Mouse (Mus musculus) G1E (cell line): ENCODE data around the gene Samd7. TPM values are rescaled to one million over a fixed set of nuclear protein-coding genes. Genes with fewer than 3 reads are reported as not detected.

Source experiments
- ATAC-seq: 2 replicates; pipeline ENCODE4 v1.8.0; 2016; ENCODE audit warnings: mild to moderate bottlenecking; ENCODE audit not compliant: insufficient number of reproducible peaks, poor library complexity, low FRiP score, severe bottlenecking; ENCODE audit errors: extremely low read depth
- DNase-seq: peaks from one replicate; pipeline ENCODE4 v3.0.0; 2012; ENCODE audit warnings: low spot score
- H3K27me3 ChIP-seq: 2 replicates; pipeline ENCODE4 v1.6.1; 2012; ENCODE audit warnings: mild to moderate bottlenecking, low read length, inconsistent platforms; ENCODE audit not compliant: insufficient read depth
- H3K36me3 ChIP-seq: replicated peaks from 2 replicates; pipeline ENCODE3; 2012; ENCODE audit warnings: mild to moderate bottlenecking, inconsistent platforms
- H3K4me1 ChIP-seq: 2 replicates; pipeline ENCODE4 v1.6.1; 2012; ENCODE audit warnings: low read depth, low read length, inconsistent platforms, mixed read lengths; ENCODE audit not compliant: insufficient read depth
- H3K4me3 ChIP-seq: 2 replicates; pipeline ENCODE4 v1.5.1; 2012; ENCODE audit warnings: low read depth, mild to moderate bottlenecking, inconsistent platforms, low read length, moderate library complexity, mixed read lengths
- H3K9me3 ChIP-seq: replicated peaks from 2 replicates; pipeline ENCODE4 v1.6.1; 2012; ENCODE audit warnings: inconsistent platforms
- CTCF ChIP-seq: IDR thresholded peaks from 2 replicates; pipeline ENCODE4 v1.5.1; 2012; ENCODE audit warnings: low read depth, low read length, inconsistent platforms, mixed read lengths
- GATA1 ChIP-seq: IDR thresholded peaks from 2 replicates; pipeline ENCODE4 v1.6.1; 2012; ENCODE audit warnings: borderline replicate concordance, low read length, inconsistent platforms, mixed read lengths
- GATA2 ChIP-seq: IDR thresholded peaks from 2 replicates; pipeline ENCODE4 v1.6.1; 2012; ENCODE audit warnings: low read depth, low read length, inconsistent platforms, borderline replicate concordance
- POLR2AphosphoS5 ChIP-seq: IDR thresholded peaks from 2 replicates; pipeline ENCODE4 v1.6.1; 2012; ENCODE audit warnings: low read depth, low read length, inconsistent platforms; ENCODE audit not compliant: insufficient replicate concordance
- TAL1 ChIP-seq: conservative IDR thresholded peaks from 2 replicates; pipeline ENCODE4 v1.6.1; 2012; ENCODE audit warnings: low read depth, low read length, inconsistent platforms, mixed read lengths
- polyA plus RNA-seq: library from polyadenylated mRNA; stranded (reverse); fragments of >175 nt; gene quantifications from 2 replicates; pipeline ENCODE4 v1.2.3, GENCODE M21; 2012
- total RNA-seq, 2 experiments: library from RNA; stranded (forward) in 1 of 2; stranded (reverse) in 1 of 2; fragments of 200-1000 nt in 1 of 2; fragments of >200 nt in 1 of 2; fragmentation: Nextera tagmentation in 1 of 2; gene quantifications; 2 replicates each; pipeline ENCODE4 v1.2.3; 2014 to 2017

Samd7 gene
- total and polyA plus RNA-seq, 3 experiments: 0.16 TPM; not detected in 2

DNA sequence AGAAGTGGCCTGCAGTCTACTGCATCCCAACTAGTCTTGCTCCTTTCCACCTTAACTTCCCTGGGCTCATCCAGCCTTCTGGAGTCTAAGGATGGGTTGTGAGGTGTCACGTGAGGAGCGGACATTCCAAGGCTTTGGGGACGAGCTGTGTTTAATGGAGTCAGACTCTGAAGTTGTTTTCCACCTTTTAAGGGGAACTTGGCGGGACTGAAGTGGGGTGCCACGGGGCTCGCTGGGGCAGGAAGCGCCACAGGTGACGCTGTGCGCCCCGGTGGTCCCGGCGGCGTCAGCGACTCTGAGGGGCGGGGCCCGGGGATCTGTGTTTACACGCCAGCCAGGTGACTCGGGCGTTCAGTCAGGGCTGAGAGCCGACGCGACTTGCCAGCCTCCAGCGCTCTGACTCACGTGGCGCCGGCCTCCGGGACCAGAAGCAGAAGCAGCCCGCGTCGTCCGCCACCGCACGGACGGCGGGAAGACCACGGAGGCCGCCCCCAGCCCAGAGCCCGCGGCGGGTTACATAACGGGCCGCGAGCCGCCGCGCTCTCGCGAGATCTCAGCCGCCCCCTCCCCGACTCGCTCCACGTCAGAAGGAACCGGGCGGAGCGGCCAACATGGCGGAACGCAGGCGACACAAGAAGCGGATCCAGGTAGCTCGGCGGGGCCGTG is 46.8 kb downstream of the Samd7 start, which contains the start of gene Sec62:
Gene Sec62, plus strand, starts transcription at position 139 of the 666 bp plus-strand sequence.
- Histone ChIP-seq H3K4me3 (peak within 1 kb of the TSS; percentile 96), H3K27me3 (no peaks in the 10 kb centered on the region), H3K4me1 (peaks cover 20% of the 10 kb centered on the region), H3K36me3 (peaks cover 5% of the 10 kb centered on the region), H3K9me3 (no peaks in the 10 kb centered on the region)
- DNase-seq: peak; percentile 89
- TF ChIP-seq POLR2AphosphoS5 (no peak), GATA1 (no peak), CTCF (no peak), TAL1 (no peak), GATA2 (no peak)
- ATAC-seq: peak; percentile 73

DNA sequence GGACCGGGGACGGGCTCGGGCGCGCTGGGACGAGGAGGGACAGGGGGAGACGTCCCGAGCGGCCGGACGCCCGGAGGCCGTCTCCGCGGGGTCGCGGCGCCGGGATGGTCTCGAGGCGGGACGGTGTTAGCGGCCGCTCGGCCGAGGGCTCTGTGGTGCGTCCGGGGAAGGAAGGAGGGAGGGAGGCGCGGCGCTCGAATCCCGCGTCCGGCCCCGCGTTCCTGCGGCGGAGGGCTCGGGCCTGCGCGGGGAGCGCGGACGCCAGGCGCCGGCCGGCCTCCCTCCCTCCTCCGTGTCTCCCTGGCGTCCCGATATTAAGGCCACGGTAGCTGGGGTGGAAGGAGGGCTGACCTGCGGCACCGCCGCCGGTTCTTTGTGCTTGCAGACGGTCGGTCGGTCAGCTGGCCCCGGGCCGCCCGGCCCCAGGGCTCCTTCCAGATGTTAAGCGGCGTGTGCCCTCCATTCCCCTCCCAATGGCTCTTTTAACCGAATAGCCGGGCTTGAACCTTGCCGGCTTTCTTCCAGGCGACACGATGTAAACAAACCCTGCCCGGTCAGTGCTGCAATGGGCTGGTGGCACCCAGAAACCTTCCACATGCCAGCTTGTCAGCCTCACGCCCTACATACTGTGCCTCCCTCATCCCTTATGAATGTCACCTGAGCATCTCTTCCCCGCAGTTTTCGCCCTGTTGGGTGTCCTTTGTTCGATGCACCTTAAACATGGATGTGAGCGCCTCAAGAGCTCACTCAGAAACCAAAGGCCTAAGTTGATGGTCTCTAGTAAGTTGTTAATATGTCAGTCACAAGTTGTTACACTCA is 47.5 kb downstream of the Samd7 start:
- peak overlapping the region; percentile 96 for H3K4me3 ChIP-seq
- no peaks in the 10 kb centered on the region for H3K9me3 ChIP-seq

DNA sequence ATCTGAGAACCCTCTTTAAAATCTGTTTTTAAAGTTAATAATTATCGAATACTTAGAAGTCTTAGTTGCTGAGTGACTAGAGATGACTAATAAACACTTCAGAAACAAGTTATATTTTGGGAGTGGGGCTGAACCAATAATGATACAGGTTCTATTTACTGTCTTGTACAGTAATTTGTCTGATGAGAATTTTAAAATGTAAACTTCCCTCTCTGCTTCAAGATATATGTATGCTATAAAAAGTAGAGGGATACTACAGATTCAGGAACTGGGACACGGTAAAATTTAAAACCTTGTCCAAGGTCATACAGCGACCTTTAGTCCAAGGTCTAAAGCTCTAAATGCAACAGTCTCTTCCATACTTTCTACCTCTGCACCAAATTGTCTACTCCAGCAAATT is 56.1 kb downstream of the Samd7 start:
- peaks cover 44% of the 10 kb centered on the region for H3K36me3 ChIP-seq
- no peak overlapping the region for H3K4me3 ChIP-seq
- H3K4me1 ChIP-seq: peaks cover 2% of the 10 kb centered on the region
- no peak for ATAC-seq
- no peaks in the 10 kb centered on the region for H3K9me3 ChIP-seq
- TF ChIP-seq GATA2 (no peak), TAL1 (no peak), CTCF (no peak), POLR2AphosphoS5 (no peak), GATA1 (no peak)
- no peak for DNase-seq
- H3K27me3 ChIP-seq: no peaks in the 10 kb centered on the region

More for the DNA sequence above, 47.5 kb downstream of the Samd7 start:
- TF ChIP-seq TAL1 (no peak), GATA1 (no peak), POLR2AphosphoS5 (no peak), CTCF (no peak), GATA2 (no peak)
- DNase-seq: peak; percentile 4
- 0 out of 2 replicates have a peak, but pooled peaks have one; percentile 17 for ATAC-seq
- H3K36me3 ChIP-seq: peaks cover 5% of the 10 kb centered on the region
- peaks cover 16% of the 10 kb centered on the region for H3K4me1 ChIP-seq
- no peaks in the 10 kb centered on the region for H3K27me3 ChIP-seq

DNA sequence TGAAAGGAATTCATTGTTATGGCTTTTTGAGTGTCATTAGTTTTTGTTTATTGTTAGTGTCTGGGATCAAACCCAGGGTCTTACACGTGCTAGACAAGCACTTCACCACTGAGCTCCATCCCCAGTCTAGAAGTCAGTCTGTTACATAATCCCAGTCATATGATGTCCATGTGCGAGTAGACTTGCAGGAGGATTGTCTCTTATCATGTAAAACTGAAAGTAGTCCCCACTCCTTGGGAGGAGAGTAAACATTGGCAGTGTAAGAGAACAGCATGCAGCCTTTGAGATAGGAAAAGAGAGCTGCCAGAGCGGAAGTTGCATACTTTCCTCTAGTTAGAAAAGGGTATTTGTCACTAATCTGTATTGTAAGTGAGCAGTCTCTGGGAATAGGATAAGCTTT is 66.8 kb downstream of the Samd7 start:
- no peaks in the 10 kb centered on the region for H3K27me3 ChIP-seq
- no peak overlapping the region for H3K4me3 ChIP-seq
- no peak for TF ChIP-seq POLR2AphosphoS5
- no peak for TF ChIP-seq GATA1
- no peak for TF ChIP-seq CTCF
- TF ChIP-seq TAL1: no peak
- TF ChIP-seq GATA2: no peak
- DNase-seq (no peak), ATAC-seq (no peak)
- peaks cover 66% of the 10 kb centered on the region for H3K36me3 ChIP-seq
- H3K4me1 ChIP-seq: no peaks in the 10 kb centered on the region
- no peaks in the 10 kb centered on the region for H3K9me3 ChIP-seq

Other genes starting within 250 kb of the Samd7 start
- not detected in 2 replicates for gene Mecom, start 198.3 kb upstream of the Samd7 start, total RNA-seq (2014; fragmentation: Nextera tagmentation)
- gene Mecom, start 198.3 kb upstream of the Samd7 start, total RNA-seq (2017): 0.05 and 0.29 TPM in 2 replicates
- gene Mecom, start 198.3 kb upstream of the Samd7 start, polyA plus RNA-seq: not detected in 2 replicates
- gene Actrt3, start 146.4 kb upstream of the Samd7 start, total RNA-seq (2014; fragmentation: Nextera tagmentation): not detected in 2 replicates
- gene Actrt3, start 146.4 kb upstream of the Samd7 start, total RNA-seq (2017): 0.12 and 0.27 TPM in 2 replicates
- not detected in 2 replicates for gene Actrt3, start 146.4 kb upstream of the Samd7 start, polyA plus RNA-seq
- 20.1 and 27.3 TPM in 2 replicates for gene Mynn, start 144.2 kb upstream of the Samd7 start, total RNA-seq (2014; fragmentation: Nextera tagmentation)
- gene Mynn, start 144.2 kb upstream of the Samd7 start, total RNA-seq (2017): 28.9 and 31.9 TPM in 2 replicates
- 0.56 and 1.0 TPM in 2 replicates for gene Mynn, start 144.2 kb upstream of the Samd7 start, polyA plus RNA-seq
- gene Lrriq4, start 101.8 kb upstream of the Samd7 start, total RNA-seq (2014; fragmentation: Nextera tagmentation): not detected in 2 replicates
- 0.11 TPM in 1 of 2 replicates, not detected in the other for gene Lrriq4, start 101.8 kb upstream of the Samd7 start, total RNA-seq (2017)
- not detected in 2 replicates for gene Lrriq4, start 101.8 kb upstream of the Samd7 start, polyA plus RNA-seq
- not detected in 2 replicates for gene Lrrc34, start 98.4 kb upstream of the Samd7 start, total RNA-seq (2014; fragmentation: Nextera tagmentation)
- not detected in 2 replicates for gene Lrrc34, start 98.4 kb upstream of the Samd7 start, total RNA-seq (2017)
- not detected in 2 replicates for gene Lrrc34, start 98.4 kb upstream of the Samd7 start, polyA plus RNA-seq
- gene Lrrc31, start 46.5 kb upstream of the Samd7 start, total RNA-seq (2014; fragmentation: Nextera tagmentation): 1.2 TPM in 1 of 2 replicates, not detected in the other
- 1.6 and 1.7 TPM in 2 replicates for gene Lrrc31, start 46.5 kb upstream of the Samd7 start, total RNA-seq (2017)
- not detected in 2 replicates for gene Lrrc31, start 46.5 kb upstream of the Samd7 start, polyA plus RNA-seq
- gene Sec62, start 46.6 kb downstream of the Samd7 start, total RNA-seq (2014; fragmentation: Nextera tagmentation): 66.2 and 68.0 TPM in 2 replicates
- 88.0 and 108 TPM in 2 replicates for gene Sec62, start 46.6 kb downstream of the Samd7 start, total RNA-seq (2017)
- 11.1 and 13.5 TPM in 2 replicates for gene Sec62, start 46.6 kb downstream of the Samd7 start, polyA plus RNA-seq
- not detected in 2 replicates for gene Gpr160, start 109.7 kb downstream of the Samd7 start, total RNA-seq (2014; fragmentation: Nextera tagmentation)
- 0.12 and 0.33 TPM in 2 replicates for gene Gpr160, start 109.7 kb downstream of the Samd7 start, total RNA-seq (2017)
- gene Gpr160, start 109.7 kb downstream of the Samd7 start, polyA plus RNA-seq: not detected in 2 replicates
- 64.3 and 71.4 TPM in 2 replicates for gene Phc3, start 223.1 kb downstream of the Samd7 start, total RNA-seq (2014; fragmentation: Nextera tagmentation)
- gene Phc3, start 223.1 kb downstream of the Samd7 start, total RNA-seq (2017): 22.1 and 22.6 TPM in 2 replicates
- 1.6 and 3.2 TPM in 2 replicates for gene Phc3, start 223.1 kb downstream of the Samd7 start, polyA plus RNA-seq
- gene Prkci, start 249.5 kb downstream of the Samd7 start, total RNA-seq (2014; fragmentation: Nextera tagmentation): 35.7 and 37.8 TPM in 2 replicates
- gene Prkci, start 249.5 kb downstream of the Samd7 start, total RNA-seq (2017): 22.0 and 24.4 TPM in 2 replicates
- gene Prkci, start 249.5 kb downstream of the Samd7 start, polyA plus RNA-seq: 4.8 and 5.1 TPM in 2 replicates